Mouse (Mus musculus): ENCODE data around the gene Actr1a. TPM values are rescaled to one million over a fixed set of nuclear protein-coding genes. Genes with fewer than 3 reads are reported as not detected.

Gene Actr1a
- polyA plus RNA-seq, 1 experiment from 2014 or later: 320 TPM

DNA sequence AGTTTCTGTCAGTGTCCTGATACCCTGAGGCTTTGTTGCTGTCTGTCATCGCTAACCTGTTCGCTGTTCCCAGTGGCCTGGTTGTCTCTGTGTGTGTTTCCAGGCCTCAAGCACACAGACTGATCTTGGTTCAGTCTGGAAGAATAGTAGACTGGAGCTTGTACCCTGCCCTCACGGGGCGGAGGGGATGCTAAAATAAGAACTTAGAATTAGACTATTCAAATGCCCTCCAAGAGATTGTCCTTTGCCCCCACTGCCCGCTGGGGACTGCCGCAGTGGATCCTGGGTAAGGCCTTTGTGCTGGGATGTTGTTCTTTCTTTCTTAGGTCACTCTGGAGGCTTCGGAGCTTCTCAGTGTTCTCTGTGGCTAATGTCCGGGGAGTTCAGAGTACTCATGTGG is 29.7 kb upstream of the Actr1a start:
- no peaks in the 10 kb centered on the region for H3K36me3 ChIP-seq (ENCODE audit: control insufficient read depth, insufficient read depth, low read length)
- no peak overlapping the region for H3K4me2 ChIP-seq (ENCODE audit: low read depth, low read length)
- no peak overlapping the region for H3K27ac ChIP-seq (ENCODE audit: low read depth, low read length)
- no peaks in the 10 kb centered on the region for H3K27me3 ChIP-seq (ENCODE audit: control insufficient read depth, insufficient read depth, low read length)
- no peak for ATAC-seq (ENCODE audit: low read depth)
- no peaks in the 10 kb centered on the region for H3K9me3 ChIP-seq (ENCODE audit: control insufficient read depth, low read length)
- H3K4me3 ChIP-seq (ENCODE audit: low read depth, low read length): no peak overlapping the region
- H3K4me1 ChIP-seq (ENCODE audit: control insufficient read depth, insufficient read depth, low read length): peaks cover 13% of the 10 kb centered on the region; the same call in 1 of the 2 replicates
- 92% methylated on average over 8 of the region's 8 CpGs for WGBS
- H3K9ac ChIP-seq (replicated peaks; ENCODE audit: low read depth, low read length): no peak overlapping the region

DNA sequence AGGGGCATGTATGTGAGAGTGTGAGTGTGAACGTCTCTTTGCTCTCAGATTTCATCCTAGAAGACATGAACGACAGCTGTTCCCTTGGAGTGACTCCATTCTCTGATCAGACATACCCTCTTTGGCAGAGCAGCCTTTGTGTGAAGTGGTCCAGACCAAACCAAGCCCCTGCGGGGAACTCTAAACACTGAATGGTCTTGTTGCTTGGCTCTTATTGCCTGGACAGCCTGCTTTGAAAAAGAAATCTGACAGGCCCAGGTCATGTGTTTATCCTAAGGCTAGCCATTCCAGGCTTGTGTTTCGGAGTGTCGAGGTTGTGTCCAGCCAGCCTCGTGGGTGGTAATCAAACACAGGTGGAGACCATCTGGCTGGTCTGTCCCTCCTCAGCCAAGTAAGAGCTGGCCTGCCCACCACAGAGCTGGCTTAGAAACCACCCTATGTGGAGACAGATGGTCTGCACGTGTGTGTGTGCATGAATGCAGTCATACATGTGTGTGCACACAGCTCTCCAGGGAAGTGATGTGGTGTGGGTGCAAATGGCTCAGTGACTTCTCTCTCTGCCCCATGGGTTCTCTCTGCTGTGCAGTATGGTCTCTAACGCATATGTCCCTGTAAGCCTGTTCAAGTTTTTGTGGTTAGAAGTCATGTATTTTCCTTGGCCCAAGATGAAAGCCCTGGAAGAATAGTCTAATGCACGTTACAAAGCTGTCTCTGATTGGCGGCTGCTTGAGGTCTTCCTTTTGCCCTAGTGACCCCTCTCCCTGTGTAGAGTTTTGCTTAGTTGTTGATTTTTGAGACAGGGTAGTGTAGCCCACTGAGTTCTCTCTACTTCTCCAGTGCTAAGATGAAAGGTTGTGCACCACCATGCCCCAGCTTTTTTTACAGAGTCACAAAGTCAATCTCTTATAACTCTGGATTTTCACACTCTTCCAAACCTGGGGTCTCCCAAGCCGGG is 27.1 kb upstream of the Actr1a start:
- peak overlapping the region; percentile 65 for H3K27ac ChIP-seq (ENCODE audit: low read depth, low read length)
- H3K4me1 ChIP-seq (ENCODE audit: control insufficient read depth, insufficient read depth, low read length): peaks cover 13% of the 10 kb centered on the region; the same call in 1 of the 2 replicates
- 37% methylated on average over 11 of the region's 11 CpGs for WGBS
- H3K36me3 ChIP-seq (ENCODE audit: control insufficient read depth, insufficient read depth, low read length): no peaks in the 10 kb centered on the region
- no peak overlapping the region for H3K4me2 ChIP-seq (ENCODE audit: low read depth, low read length)
- H3K9ac ChIP-seq (replicated peaks; ENCODE audit: low read depth, low read length): no peak overlapping the region
- ATAC-seq (ENCODE audit: low read depth): peak; percentile 80; the same call in 1 of the 2 replicates
- H3K9me3 ChIP-seq (ENCODE audit: control insufficient read depth, low read length): no peaks in the 10 kb centered on the region
- no peak overlapping the region for H3K4me3 ChIP-seq (ENCODE audit: low read depth, low read length)
- H3K27me3 ChIP-seq (ENCODE audit: control insufficient read depth, insufficient read depth, low read length): no peaks in the 10 kb centered on the region

DNA sequence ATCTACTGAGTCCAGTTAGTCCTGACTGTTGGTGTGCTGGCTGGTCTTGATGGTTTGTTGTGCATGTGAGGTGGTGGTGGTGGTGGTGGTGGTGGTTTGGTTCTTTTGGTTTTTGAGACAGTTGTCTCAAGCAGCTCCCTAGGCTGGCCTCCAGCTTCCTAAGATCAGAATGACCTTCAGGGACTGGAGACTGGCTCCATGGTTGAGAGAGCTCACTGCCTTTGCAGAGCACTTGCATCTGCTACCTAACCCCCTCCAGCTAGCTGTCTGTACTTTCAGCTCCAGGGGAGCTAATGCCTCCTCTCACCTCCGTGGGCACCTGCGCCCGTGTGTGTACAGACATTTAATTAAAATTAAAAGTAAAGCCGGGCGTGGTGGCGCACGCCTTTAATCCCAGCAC is 24.9 kb upstream of the Actr1a start:
- no peak for ATAC-seq (ENCODE audit: low read depth)
- whole genome bisulfite sequencing: 91% methylated on average over 7 of the region's 7 CpGs
- Histone ChIP-seq H3K9ac (replicated peaks; ENCODE audit: low read depth, low read length) (no peak overlapping the region), H3K4me1 (ENCODE audit: control insufficient read depth, insufficient read depth, low read length) (peaks cover 13% of the 10 kb centered on the region; the same call in 1 of the 2 replicates), H3K27ac (ENCODE audit: low read depth, low read length) (no peak overlapping the region), H3K36me3 (ENCODE audit: control insufficient read depth, insufficient read depth, low read length) (no peaks in the 10 kb centered on the region), H3K4me2 (ENCODE audit: low read depth, low read length) (no peak overlapping the region), H3K4me3 (ENCODE audit: low read depth, low read length) (no peak overlapping the region), H3K27me3 (ENCODE audit: control insufficient read depth, insufficient read depth, low read length) (no peaks in the 10 kb centered on the region), H3K9me3 (ENCODE audit: control insufficient read depth, low read length) (no peaks in the 10 kb centered on the region)

DNA sequence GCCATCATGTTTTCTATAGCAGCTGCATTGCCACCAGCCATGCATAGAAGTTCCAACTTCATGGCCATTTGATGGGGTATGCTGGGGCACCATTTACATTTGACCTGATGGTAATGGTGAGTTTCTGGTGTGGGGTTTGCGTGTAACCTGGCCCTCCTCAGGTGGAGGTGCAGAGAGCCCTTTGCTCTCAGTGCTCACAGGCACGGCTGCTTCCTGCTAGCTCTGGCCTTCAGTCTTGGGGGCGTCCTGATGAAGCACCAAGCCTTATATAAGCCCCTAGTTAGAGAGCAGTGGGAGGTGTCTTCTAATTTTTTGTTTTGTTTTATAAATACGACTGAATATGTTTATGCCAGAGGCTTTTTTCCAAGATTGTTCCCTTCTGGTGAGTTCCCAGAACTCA is 22.5 kb upstream of the Actr1a start:
- Histone ChIP-seq H3K36me3 (ENCODE audit: control insufficient read depth, insufficient read depth, low read length) (no peaks in the 10 kb centered on the region), H3K9me3 (ENCODE audit: control insufficient read depth, low read length) (no peaks in the 10 kb centered on the region), H3K4me1 (ENCODE audit: control insufficient read depth, insufficient read depth, low read length) (peaks cover 13% of the 10 kb centered on the region; the same call in 1 of the 2 replicates), H3K4me3 (ENCODE audit: low read depth, low read length) (no peak overlapping the region), H3K27me3 (ENCODE audit: control insufficient read depth, insufficient read depth, low read length) (no peaks in the 10 kb centered on the region), H3K27ac (ENCODE audit: low read depth, low read length) (no peak overlapping the region), H3K4me2 (ENCODE audit: low read depth, low read length) (no peak overlapping the region), H3K9ac (replicated peaks; ENCODE audit: low read depth, low read length) (no peak overlapping the region)
- no peak for ATAC-seq (ENCODE audit: low read depth)
- WGBS: 89% methylated on average over 4 of the region's 4 CpGs

DNA sequence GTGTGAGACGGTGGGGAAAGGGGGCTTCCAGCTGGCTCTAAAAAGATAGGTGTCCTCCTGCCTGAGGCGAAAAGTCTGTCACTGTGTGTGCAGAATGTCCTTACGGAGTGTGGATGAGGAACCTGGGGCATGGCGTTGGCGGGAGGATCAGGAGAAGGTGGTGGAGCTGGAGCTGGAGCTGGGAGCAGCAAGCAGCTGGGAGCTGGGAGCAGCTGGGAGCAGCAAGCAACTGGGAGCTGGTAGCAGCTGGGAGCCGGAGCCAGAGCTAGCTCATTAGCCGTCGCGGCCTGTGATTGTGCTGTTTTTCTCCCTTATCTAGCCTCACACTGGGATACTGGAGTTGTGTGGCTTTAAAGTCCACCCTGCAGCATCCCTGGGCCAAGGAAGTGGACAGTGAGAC is 20.7 kb upstream of the Actr1a start:
- no peaks in the 10 kb centered on the region for H3K9me3 ChIP-seq (ENCODE audit: control insufficient read depth, low read length)
- ATAC-seq (ENCODE audit: low read depth): no peak
- H3K4me3 ChIP-seq (ENCODE audit: low read depth, low read length): no peak overlapping the region
- no peaks in the 10 kb centered on the region for H3K27me3 ChIP-seq (ENCODE audit: control insufficient read depth, insufficient read depth, low read length)
- H3K36me3 ChIP-seq (ENCODE audit: control insufficient read depth, insufficient read depth, low read length): no peaks in the 10 kb centered on the region
- WGBS: 49% methylated on average over 9 of the region's 9 CpGs
- no peak overlapping the region for H3K9ac ChIP-seq (replicated peaks; ENCODE audit: low read depth, low read length)
- H3K4me1 ChIP-seq (ENCODE audit: control insufficient read depth, insufficient read depth, low read length): peaks cover 2% of the 10 kb centered on the region; the same call in 1 of the 2 replicates
- H3K4me2 ChIP-seq (ENCODE audit: low read depth, low read length): no peak overlapping the region
- peak overlapping the region; percentile 16; the same call in 1 of the 2 replicates for H3K27ac ChIP-seq (ENCODE audit: low read depth, low read length)

GRCm38 (mm10) chr19:46414486-46414885 is 18.9 kb upstream of the Actr1a start:
- no peak overlapping the region for H3K4me2 ChIP-seq (ENCODE audit: low read depth, low read length)
- no peaks in the 10 kb centered on the region for H3K36me3 ChIP-seq (ENCODE audit: control insufficient read depth, insufficient read depth, low read length)
- no peaks in the 10 kb centered on the region for H3K27me3 ChIP-seq (ENCODE audit: control insufficient read depth, insufficient read depth, low read length)
- 97% methylated on average over 8 of the region's 8 CpGs for WGBS
- ATAC-seq (ENCODE audit: low read depth): no peak
- no peak overlapping the region for H3K27ac ChIP-seq (ENCODE audit: low read depth, low read length)
- H3K4me1 ChIP-seq (ENCODE audit: control insufficient read depth, insufficient read depth, low read length): no peaks in the 10 kb centered on the region
- H3K9me3 ChIP-seq (ENCODE audit: control insufficient read depth, low read length): no peaks in the 10 kb centered on the region
- H3K4me3 ChIP-seq (ENCODE audit: low read depth, low read length): no peak overlapping the region
- no peak overlapping the region for H3K9ac ChIP-seq (replicated peaks; ENCODE audit: low read depth, low read length)

DNA sequence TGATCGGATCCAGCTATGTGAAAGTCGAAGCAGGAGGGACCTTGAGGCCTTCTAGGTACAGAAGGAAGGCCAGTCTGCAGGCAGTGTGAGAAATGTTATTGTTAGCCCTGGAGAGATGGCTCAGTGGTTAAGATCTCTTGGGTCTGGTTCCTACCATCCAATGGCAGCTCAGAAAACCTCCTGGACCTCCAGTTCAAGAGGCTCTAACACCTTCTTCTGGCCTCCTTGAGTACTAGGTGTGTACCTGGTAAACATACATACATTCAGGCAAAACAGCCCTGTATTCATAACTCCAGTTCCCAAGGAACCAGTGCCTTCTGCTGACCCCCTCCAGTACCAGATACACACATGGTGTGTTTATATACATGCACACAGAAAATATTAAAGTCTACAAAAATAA is 18.4 kb upstream of the Actr1a start:
- Histone ChIP-seq H3K9ac (replicated peaks; ENCODE audit: low read depth, low read length) (no peak overlapping the region), H3K36me3 (ENCODE audit: control insufficient read depth, insufficient read depth, low read length) (no peaks in the 10 kb centered on the region), H3K4me3 (ENCODE audit: low read depth, low read length) (no peak overlapping the region), H3K27ac (ENCODE audit: low read depth, low read length) (no peak overlapping the region), H3K9me3 (ENCODE audit: control insufficient read depth, low read length) (no peaks in the 10 kb centered on the region), H3K4me2 (ENCODE audit: low read depth, low read length) (no peak overlapping the region), H3K4me1 (ENCODE audit: control insufficient read depth, insufficient read depth, low read length) (no peaks in the 10 kb centered on the region), H3K27me3 (ENCODE audit: control insufficient read depth, insufficient read depth, low read length) (no peaks in the 10 kb centered on the region)
- 93% methylated on average over 2 of the region's 2 CpGs for WGBS
- no peak for ATAC-seq (ENCODE audit: low read depth)

DNA sequence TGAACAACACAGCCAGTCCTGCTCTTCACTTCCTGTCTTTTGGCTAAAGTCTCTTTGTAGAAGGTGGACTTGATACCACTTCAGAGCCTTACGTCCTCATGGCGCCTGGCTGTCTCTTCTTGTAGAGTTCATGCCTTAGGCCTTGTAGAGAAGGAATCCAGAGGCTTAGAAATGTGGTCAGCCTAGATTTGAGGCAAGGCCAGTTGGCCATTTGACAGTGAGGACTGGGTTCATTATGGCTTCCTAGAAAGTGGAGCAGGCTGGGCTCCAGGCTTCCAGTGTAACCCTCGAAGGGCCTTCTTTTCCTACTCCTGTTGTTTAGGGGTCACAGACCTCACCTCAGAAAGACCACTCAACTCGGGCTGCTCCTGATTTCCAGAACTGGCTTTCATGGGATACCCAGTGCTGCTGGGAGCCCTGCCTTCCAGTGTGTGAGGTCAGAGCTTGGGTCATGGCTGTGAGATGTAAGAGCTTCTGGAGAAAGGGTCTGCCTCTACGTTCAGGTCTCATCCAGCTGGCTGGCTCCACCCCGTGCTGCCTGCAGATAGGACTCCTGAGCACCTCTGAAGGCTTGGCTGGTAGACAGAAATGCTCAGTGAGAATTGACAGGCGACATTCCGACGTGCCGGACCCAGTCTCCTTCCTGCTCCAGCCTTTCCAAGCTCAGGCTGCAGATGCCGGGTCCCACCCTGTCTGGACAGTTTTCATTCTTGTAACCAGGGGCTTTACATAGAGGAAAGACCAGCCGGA is 16.7 kb upstream of the Actr1a start:
- H3K36me3 ChIP-seq (ENCODE audit: control insufficient read depth, insufficient read depth, low read length): 0 out of 2 replicates have a peak, but pooled peaks cover 5% of the 10 kb centered on the region
- H3K9me3 ChIP-seq (ENCODE audit: control insufficient read depth, low read length): no peaks in the 10 kb centered on the region
- no peak overlapping the region for H3K9ac ChIP-seq (replicated peaks; ENCODE audit: low read depth, low read length)
- no peak overlapping the region for H3K4me3 ChIP-seq (ENCODE audit: low read depth, low read length)
- no peak overlapping the region for H3K4me2 ChIP-seq (ENCODE audit: low read depth, low read length)
- H3K4me1 ChIP-seq (ENCODE audit: control insufficient read depth, insufficient read depth, low read length): no peaks in the 10 kb centered on the region
- H3K27ac ChIP-seq (ENCODE audit: low read depth, low read length): no peak overlapping the region
- ATAC-seq (ENCODE audit: low read depth): no peak
- no peaks in the 10 kb centered on the region for H3K27me3 ChIP-seq (ENCODE audit: control insufficient read depth, insufficient read depth, low read length)
- WGBS: 88% methylated on average over 12 of the region's 12 CpGs

GRCm38 (mm10) chr19:46409506-46409905 is 14.0 kb upstream of the Actr1a start:
- no peaks in the 10 kb centered on the region for H3K27me3 ChIP-seq (ENCODE audit: control insufficient read depth, insufficient read depth, low read length)
- 89% methylated on average over 3 of the region's 3 CpGs for WGBS
- no peaks in the 10 kb centered on the region for H3K9me3 ChIP-seq (ENCODE audit: control insufficient read depth, low read length)
- no peak overlapping the region for H3K27ac ChIP-seq (ENCODE audit: low read depth, low read length)
- H3K36me3 ChIP-seq (ENCODE audit: control insufficient read depth, insufficient read depth, low read length): 0 out of 2 replicates have a peak, but pooled peaks cover 5% of the 10 kb centered on the region
- no peak overlapping the region for H3K4me2 ChIP-seq (ENCODE audit: low read depth, low read length)
- no peaks in the 10 kb centered on the region for H3K4me1 ChIP-seq (ENCODE audit: control insufficient read depth, insufficient read depth, low read length)
- no peak overlapping the region for H3K9ac ChIP-seq (replicated peaks; ENCODE audit: low read depth, low read length)
- no peak overlapping the region for H3K4me3 ChIP-seq (ENCODE audit: low read depth, low read length)
- no peak for ATAC-seq (ENCODE audit: low read depth)

All from neural tube, embryonic 14.5 days (tissue).